In the genomic region with DNA sequence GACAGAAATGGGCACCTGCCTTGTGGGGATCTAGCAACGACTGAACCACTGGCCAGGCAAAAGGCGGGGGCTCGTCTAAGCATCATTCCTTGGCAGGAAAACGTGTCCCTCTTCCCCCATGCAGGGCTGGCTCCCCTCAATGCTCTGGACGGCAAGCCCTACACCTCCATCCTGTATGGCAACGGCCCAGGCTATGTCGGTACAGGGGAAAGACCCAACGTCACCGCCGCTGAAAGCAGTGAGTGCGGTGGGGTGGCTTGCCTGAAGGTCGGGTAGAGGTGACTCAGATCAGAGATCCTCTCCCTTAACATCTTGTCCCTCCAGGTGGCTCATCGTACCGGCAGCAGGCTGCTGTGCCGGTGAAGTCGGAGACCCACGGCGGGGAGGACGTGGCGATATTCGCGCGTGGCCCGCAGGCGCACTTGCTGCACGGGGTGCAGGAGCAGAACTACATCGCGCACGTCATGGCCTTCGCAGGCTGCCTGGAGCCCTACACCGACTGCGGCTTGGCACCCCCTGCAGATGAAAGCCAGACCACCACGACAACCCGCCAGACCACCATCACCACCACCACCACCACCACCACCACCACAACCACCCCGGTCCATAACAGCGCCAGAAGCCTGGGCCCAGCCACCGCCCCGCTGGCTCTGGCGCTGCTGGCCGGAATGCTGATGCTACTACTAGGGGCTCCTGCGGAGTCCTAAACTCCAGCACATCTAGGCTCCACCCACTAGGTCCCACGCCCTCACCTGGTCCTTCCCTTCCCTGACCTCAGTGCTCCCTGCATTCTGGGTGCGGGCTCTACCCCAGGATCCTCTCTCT, we compare ENCODE assay signal across 11 mouse cellular contexts. TPM values are rescaled to one million over a fixed set of nuclear protein-coding genes. Genes with fewer than 3 reads are reported as not detected.
DNase-seq lines count a peak whose midpoint lies in the region; ATAC-seq and TF ChIP-seq lines count a peak whose summit lies in the region.
"Had no signal": no experiment of that assay in that cellular context is flagged by ENCODE, and none has a peak within 500 bp of the region (broad histone marks: within the 10 kb centered on the region; RNA-seq: fewer than 3 reads in every experiment).

No protein-coding gene starts in this region.

- H3K36me3 ChIP-seq in heart, embryonic 11.5 days (ENCODE audit: control insufficient read depth, insufficient read depth, low read length): no peaks in the 10 kb centered on the region
- no peaks in the 10 kb centered on the region for H3K36me3 ChIP-seq in heart, adult 2 months (ENCODE audit: control insufficient read depth, insufficient read depth, low read length)
- no peaks in the 10 kb centered on the region for H3K36me3 ChIP-seq in ES-E14 (ENCODE audit: control insufficient read depth, insufficient read depth, low read length, poor library complexity, severe bottlenecking)
- no peaks in the 10 kb centered on the region for H3K36me3 ChIP-seq in forebrain, postnatal 0 days (ENCODE audit: insufficient read depth)

- H3K4me1 ChIP-seq in heart, embryonic 11.5 days (ENCODE audit: control insufficient read depth, insufficient read depth, low read length): 0 out of 2 replicates have a peak, but pooled peaks cover 2% of the 10 kb centered on the region
- H3K4me1 ChIP-seq in heart, adult 2 months (ENCODE audit: control insufficient read depth, insufficient read depth, low read length): no peaks in the 10 kb centered on the region
- H3K4me1 ChIP-seq in ES-E14 (ENCODE audit: control insufficient read depth in 2 of 2, insufficient read depth in 2 of 2, low read length in 2 of 2, poor library complexity in 1 of 2): peaks cover 0 to 4% of the 10 kb centered on the region in 2 experiments; a peak in 1 of 4 replicates
- no peaks in the 10 kb centered on the region for H3K4me1 ChIP-seq in forebrain, postnatal 0 days (ENCODE audit: insufficient read depth)

- TF ChIP-seq CTCF in heart, adult 2 months (IDR thresholded peaks at IDR 0.05): no peak
- TF ChIP-seq CTCF in forebrain, postnatal 0 days (IDR thresholded peaks at IDR 0.05; ENCODE audit: low read depth): no peak

- DNase-seq in heart, adult 2 months: no peak
- no peak for DNase-seq in ES-E14 (ENCODE audit: low read depth, low spot score)
- peak; percentile 19 for DNase-seq in forebrain, postnatal 0 days
- DNase-seq in left cerebral cortex, adult 18-20 months (ENCODE audit: low spot score in 2 of 2): peak; percentile 40 to 45
- no peak for DNase-seq in adrenal gland, adult 2 months
- DNase-seq in gastrocnemius, postnatal 10 days: no peak

- peaks cover 40% of the 10 kb centered on the region for H3K27me3 ChIP-seq in heart, embryonic 11.5 days (ENCODE audit: control insufficient read depth, insufficient read depth, low read length)
- peaks cover 15% of the 10 kb centered on the region for H3K27me3 ChIP-seq in heart, adult 2 months (ENCODE audit: control insufficient read depth, insufficient read depth, low read length)
- H3K27me3 ChIP-seq in forebrain, postnatal 0 days (ENCODE audit: insufficient read depth, low read length): peaks cover 15% of the 10 kb centered on the region

- no peak for TF ChIP-seq POLR2A in heart, adult 2 months (IDR thresholded peaks at IDR 0.05; ENCODE audit: insufficient read depth, low read depth, low read length)

- ATAC-seq in heart, embryonic 11.5 days (replicated peaks; ENCODE audit: insufficient number of reproducible peaks, low FRiP score, low TSS enrichment): no peak
- peak; percentile 58 for ATAC-seq in forebrain, postnatal 0 days
- peak; percentile 11; the same call in 1 of the 2 replicates for ATAC-seq in neutrophil, adult 5-6 weeks (ENCODE audit: extremely low read depth, insufficient number of reproducible peaks, low FRiP score, poor library complexity, severe bottlenecking)

- intact Hi-C loops in heart, adult 2 months (cut with DNase I): no loop called here

- H3K9me3 ChIP-seq in heart, embryonic 11.5 days (replicated peaks; ENCODE audit: control insufficient read depth, low read length): no peaks in the 10 kb centered on the region
- no peaks in the 10 kb centered on the region for H3K9me3 ChIP-seq in ES-E14 (ENCODE audit: control insufficient read depth, insufficient read depth, low read depth, low read length)
- H3K9me3 ChIP-seq in forebrain, postnatal 0 days (ENCODE audit: low read length): no peaks in the 10 kb centered on the region

- no peak for TF ChIP-seq EP300 in heart, adult 2 months (IDR thresholded peaks at IDR 0.05; ENCODE audit: insufficient read depth, low read depth, low read length)

- H3K27ac ChIP-seq in heart, embryonic 11.5 days (ENCODE audit: low read depth, low read length): no peak overlapping the region
- no peak overlapping the region for H3K27ac ChIP-seq in heart, adult 2 months
- H3K27ac ChIP-seq in ES-E14 (ENCODE audit: insufficient read depth, low read depth, low read length, poor library complexity, severe bottlenecking): no peak overlapping the region
- no peak overlapping the region for H3K27ac ChIP-seq in forebrain, postnatal 0 days (ENCODE audit: low read depth, low read length)

- peak overlapping the region; percentile 22; the same call in 1 of the 2 replicates for H3K4me3 ChIP-seq in heart, embryonic 11.5 days (ENCODE audit: low read depth, low read length)
- H3K4me3 ChIP-seq in heart, adult 2 months: no peak overlapping the region
- H3K4me3 ChIP-seq in ES-E14 (ENCODE audit: insufficient read depth in 1 of 2, low read depth in 1 of 2, low read length in 2 of 2, poor library complexity in 1 of 2, severe bottlenecking in 1 of 2): peak overlapping the region; percentile 46 to 59
- H3K4me3 ChIP-seq in forebrain, postnatal 0 days (ENCODE audit: low read depth, low read length): peak overlapping the region; percentile 27
- H3K4me3 ChIP-seq: erythroblast, embryonic 14.5 days had no signal

- H3K79me2 ChIP-seq in heart, adult 2 months (replicated peaks; ENCODE audit: control insufficient read depth, insufficient read depth, low read length): no peaks in the 10 kb centered on the region

- no peak overlapping the region for H3K9ac ChIP-seq in heart, embryonic 11.5 days (ENCODE audit: low read depth, low read length)
- no peak overlapping the region for H3K9ac ChIP-seq in heart, adult 2 months (ENCODE audit: low read depth, low read length)
- H3K9ac ChIP-seq in ES-E14 (ENCODE audit: insufficient read depth, low read depth, low read length, poor library complexity, severe bottlenecking): no peak overlapping the region
- peak overlapping the region; percentile 25; the same call in 1 of the 2 replicates for H3K9ac ChIP-seq in forebrain, postnatal 0 days

- in situ Hi-C loops in ES-E14 (cut with MboI; ENCODE audit: low sequenced_read_pairs in 2 of 2, unreplicated experiment in 2 of 2): no loop called here

- H3K4me2 ChIP-seq in heart, embryonic 11.5 days: peak overlapping the region; percentile 50
- peak overlapping the region; percentile 43 for H3K4me2 ChIP-seq in forebrain, postnatal 0 days (ENCODE audit: low read depth)

- WGBS in heart, embryonic 11.5 days (ENCODE audit: insufficient replicate concordance): 9% methylated on average over 43 of the region's 43 CpGs
- WGBS in heart, adult 2 months: 10% methylated on average over 42 of the region's 43 CpGs
- 6% methylated on average over 43 of the region's 43 CpGs for WGBS in forebrain, postnatal 0 days

RNA-seq across cellular contexts. Expression of a gene that starts 2.6 kb away (rescaled TPM):
- polyA plus RNA-seq in heart, embryonic 11.5 days (2014; fragmentation: Nextera tagmentation; extraction: Ambion mirVana): not detected in 2 replicates
- not detected for total RNA-seq in heart, adult 2 months (2021)
- 0.06 TPM in 1 of 2 replicates, not detected in the other for polyA plus RNA-seq in heart, adult 2 months (2012; rRNA removed)
- not detected in 2 replicates for total RNA-seq in ES-E14 (2012; rRNA removed)
- total RNA-seq in forebrain, postnatal 0 days (2014; rRNA removed): not detected in 2 replicates
- polyA plus RNA-seq in forebrain, postnatal 0 days (2015; fragmentation: Nextera tagmentation; extraction: Ambion mirVana): not detected in 2 replicates
- not detected for total RNA-seq in left cerebral cortex, adult 18-20 months (2021)
- not detected in 2 replicates for total RNA-seq in neutrophil, adult 5-6 weeks (2017)
- not detected for total RNA-seq in adrenal gland, adult 2 months (2021)
- polyA plus RNA-seq in adrenal gland, adult 2 months (2012; rRNA removed): not detected in 2 replicates
- not detected for total RNA-seq in gastrocnemius, postnatal 10 days (2021)
- total RNA-seq: MEL had no signal
- polyA plus RNA-seq: erythroblast, embryonic 14.5 days; lung, embryonic 16.5 days had no signal

RNA-seq across cellular contexts. Expression of a gene that starts 26.0 kb away (rescaled TPM):
- not detected in 2 replicates for polyA plus RNA-seq in heart, embryonic 11.5 days (2014; fragmentation: Nextera tagmentation; extraction: Ambion mirVana)
- not detected for total RNA-seq in heart, adult 2 months (2021)
- polyA plus RNA-seq in heart, adult 2 months (2012; rRNA removed): 0.06 TPM in 1 of 2 replicates, not detected in the other
- total RNA-seq in ES-E14 (2012; rRNA removed): not detected in 2 replicates
- not detected in 2 replicates for total RNA-seq in forebrain, postnatal 0 days (2014; rRNA removed)
- not detected in 2 replicates for polyA plus RNA-seq in forebrain, postnatal 0 days (2015; fragmentation: Nextera tagmentation; extraction: Ambion mirVana)
- total RNA-seq in left cerebral cortex, adult 18-20 months (2021): under 1 TPM in 1 of 2 experiments, not detected in 1; 0.14 TPM
- total RNA-seq in neutrophil, adult 5-6 weeks (2017): not detected in 2 replicates
- not detected for total RNA-seq in adrenal gland, adult 2 months (2021)
- 0.08 and 0.30 TPM in 2 replicates for polyA plus RNA-seq in adrenal gland, adult 2 months (2012; rRNA removed)
- total RNA-seq in gastrocnemius, postnatal 10 days (2021): not detected
- total RNA-seq: MEL had no signal
- polyA plus RNA-seq: erythroblast, embryonic 14.5 days; lung, embryonic 16.5 days had no signal

RNA-seq across cellular contexts. Expression of a gene that starts 28.9 kb away (rescaled TPM):
- polyA plus RNA-seq in heart, embryonic 11.5 days (2014; fragmentation: Nextera tagmentation; extraction: Ambion mirVana): not detected in 2 replicates
- not detected for total RNA-seq in heart, adult 2 months (2021)
- polyA plus RNA-seq in heart, adult 2 months (2012; rRNA removed): 0.09 and 0.31 TPM in 2 replicates
- 1.1 and 2.9 TPM in 2 replicates for total RNA-seq in ES-E14 (2012; rRNA removed)
- total RNA-seq in forebrain, postnatal 0 days (2014; rRNA removed): 19.1 and 36.1 TPM in 2 replicates
- 17.8 and 28.5 TPM in 2 replicates for polyA plus RNA-seq in forebrain, postnatal 0 days (2015; fragmentation: Nextera tagmentation; extraction: Ambion mirVana)
- total RNA-seq in left cerebral cortex, adult 18-20 months (2021): 10 to 100 TPM; 11.1 to 13.4 TPM
- not detected in 2 replicates for total RNA-seq in neutrophil, adult 5-6 weeks (2017)
- 1 to 10 TPM in 1 of 2 experiments, under 1 TPM in 1; 0.46 to 3.0 TPM for total RNA-seq in adrenal gland, adult 2 months (2021)
- polyA plus RNA-seq in adrenal gland, adult 2 months (2012; rRNA removed): 0.67 and 4.4 TPM in 2 replicates
- under 1 TPM in 1 of 2 experiments, not detected in 1; 0.09 TPM for total RNA-seq in gastrocnemius, postnatal 10 days (2021)
- polyA plus RNA-seq: erythroblast, embryonic 14.5 days had no signal

RNA-seq across cellular contexts. Expression of a gene that starts 37.7 kb away (rescaled TPM):
- not detected in 2 replicates for polyA plus RNA-seq in heart, embryonic 11.5 days (2014; fragmentation: Nextera tagmentation; extraction: Ambion mirVana)
- not detected for total RNA-seq in heart, adult 2 months (2021)
- polyA plus RNA-seq in heart, adult 2 months (2012; rRNA removed): not detected in 2 replicates
- total RNA-seq in ES-E14 (2012; rRNA removed): 2.4 and 5.2 TPM in 2 replicates
- not detected in 2 replicates for total RNA-seq in forebrain, postnatal 0 days (2014; rRNA removed)
- polyA plus RNA-seq in forebrain, postnatal 0 days (2015; fragmentation: Nextera tagmentation; extraction: Ambion mirVana): not detected in 2 replicates
- total RNA-seq in left cerebral cortex, adult 18-20 months (2021): not detected
- total RNA-seq in neutrophil, adult 5-6 weeks (2017): not detected in 2 replicates
- not detected for total RNA-seq in adrenal gland, adult 2 months (2021)
- polyA plus RNA-seq in adrenal gland, adult 2 months (2012; rRNA removed): not detected in 2 replicates
- not detected for total RNA-seq in gastrocnemius, postnatal 10 days (2021)
- total RNA-seq: MEL had no signal
- polyA plus RNA-seq: erythroblast, embryonic 14.5 days; lung, embryonic 16.5 days had no signal

RNA-seq across cellular contexts. Expression of a gene that starts 55.7 kb away (rescaled TPM):
- not detected in 2 replicates for polyA plus RNA-seq in heart, embryonic 11.5 days (2014; fragmentation: Nextera tagmentation; extraction: Ambion mirVana)
- not detected for total RNA-seq in heart, adult 2 months (2021)
- polyA plus RNA-seq in heart, adult 2 months (2012; rRNA removed): not detected in 2 replicates
- total RNA-seq in ES-E14 (2012; rRNA removed): 0.36 and 0.37 TPM in 2 replicates
- total RNA-seq in forebrain, postnatal 0 days (2014; rRNA removed): 3.1 and 4.0 TPM in 2 replicates
- polyA plus RNA-seq in forebrain, postnatal 0 days (2015; fragmentation: Nextera tagmentation; extraction: Ambion mirVana): 2.5 and 4.3 TPM in 2 replicates
- total RNA-seq in left cerebral cortex, adult 18-20 months (2021): 1 to 10 TPM in 1 of 2 experiments, under 1 TPM in 1; 0.61 to 2.1 TPM
- not detected in 2 replicates for total RNA-seq in neutrophil, adult 5-6 weeks (2017)
- not detected for total RNA-seq in adrenal gland, adult 2 months (2021)
- 0.06 TPM in 1 of 2 replicates, not detected in the other for polyA plus RNA-seq in adrenal gland, adult 2 months (2012; rRNA removed)
- not detected for total RNA-seq in gastrocnemius, postnatal 10 days (2021)
- polyA plus RNA-seq: erythroblast, embryonic 14.5 days; lung, embryonic 16.5 days had no signal

Comparison
In these comparisons a context has a peak if more than half of its experiments do, and no peak if none do; other contexts are left out.
1. DNase-seq: peak in forebrain, postnatal 0 days (single experiment) and left cerebral cortex, adult 18-20 months (2 of 2); none in heart, adult 2 months (0 of 2), ES-E14 (single experiment), adrenal gland, adult 2 months (single experiment) and gastrocnemius, postnatal 10 days (single experiment).